Mouse (Mus musculus) cerebellum, adult 11 months (tissue): ENCODE results near the gene Serpinb6b.
"Not testable (repeated sequence)": the region's sequence is repeated elsewhere in the genome, so short reads cannot be mapped to it uniquely, and the experiment has no call there.

ENCODE experiments used
- DNase-seq: peaks from one replicate; pipeline ENCODE4 v3.0.0; 2022

Serpinb6b gene

DNA sequence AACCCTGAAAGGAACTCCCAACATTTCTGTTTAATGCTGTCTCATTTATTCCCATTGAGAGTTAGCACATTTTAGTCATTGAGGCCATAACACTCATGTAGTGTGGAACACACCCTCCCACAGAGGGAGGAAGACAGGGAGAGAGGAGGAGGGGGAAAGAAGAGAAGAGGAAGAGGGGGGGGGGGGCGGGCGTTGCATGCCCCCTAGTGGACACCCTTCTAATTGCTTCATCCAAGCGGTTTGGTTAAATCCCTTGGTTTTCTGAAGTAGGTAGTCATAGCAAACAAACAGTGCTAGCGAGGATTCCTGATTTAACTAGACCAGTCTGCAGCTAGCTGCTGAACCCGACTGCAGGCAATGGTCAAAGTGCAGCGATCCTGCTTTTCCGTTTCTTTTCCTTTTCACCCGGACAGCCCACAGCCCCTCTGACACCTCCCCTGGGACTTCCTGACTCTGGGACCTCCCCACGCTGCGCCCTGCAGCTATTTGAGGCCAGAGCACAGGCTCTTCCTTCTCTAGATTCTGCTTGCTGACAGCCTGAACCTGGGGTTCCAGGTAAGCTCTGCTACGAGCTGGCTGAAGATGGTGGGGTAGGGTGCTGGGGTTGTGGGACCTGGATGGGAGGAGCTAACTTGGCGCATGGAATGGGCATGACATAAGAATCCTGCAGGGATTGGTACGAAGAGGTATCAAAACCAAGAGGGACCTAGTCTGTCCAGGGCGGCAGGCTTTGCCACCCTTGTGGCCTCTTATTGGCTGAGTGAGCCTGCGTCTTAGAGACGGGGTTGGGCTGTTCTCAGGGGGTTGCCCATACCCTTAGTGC is at the start of gene Serpinb6b:
Serpinb6b (plus strand) TSS at position 221 of the 823 bp plus-strand sequence.
- DNase-seq: no peak

DNA sequence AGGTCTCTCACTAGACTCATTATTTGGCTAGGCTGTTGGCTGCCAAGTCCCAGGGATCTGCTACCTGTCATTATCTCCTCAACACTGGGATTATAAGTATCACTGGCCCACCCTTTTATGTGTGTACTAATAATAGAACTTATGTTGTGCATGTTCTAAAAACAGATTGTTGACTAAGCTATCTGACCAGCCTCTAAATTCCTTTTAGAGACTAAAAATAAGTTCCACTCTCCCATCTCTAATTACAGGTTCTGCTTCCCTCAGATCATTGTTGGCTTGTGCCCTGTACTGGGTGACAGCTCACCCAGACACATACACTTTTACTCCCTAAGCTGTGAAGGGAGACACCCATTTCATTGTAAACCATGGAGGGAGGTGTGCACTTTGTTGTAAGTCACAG is 42.4 kb upstream of the Serpinb6b start:
- DNase-seq: no peak

DNA sequence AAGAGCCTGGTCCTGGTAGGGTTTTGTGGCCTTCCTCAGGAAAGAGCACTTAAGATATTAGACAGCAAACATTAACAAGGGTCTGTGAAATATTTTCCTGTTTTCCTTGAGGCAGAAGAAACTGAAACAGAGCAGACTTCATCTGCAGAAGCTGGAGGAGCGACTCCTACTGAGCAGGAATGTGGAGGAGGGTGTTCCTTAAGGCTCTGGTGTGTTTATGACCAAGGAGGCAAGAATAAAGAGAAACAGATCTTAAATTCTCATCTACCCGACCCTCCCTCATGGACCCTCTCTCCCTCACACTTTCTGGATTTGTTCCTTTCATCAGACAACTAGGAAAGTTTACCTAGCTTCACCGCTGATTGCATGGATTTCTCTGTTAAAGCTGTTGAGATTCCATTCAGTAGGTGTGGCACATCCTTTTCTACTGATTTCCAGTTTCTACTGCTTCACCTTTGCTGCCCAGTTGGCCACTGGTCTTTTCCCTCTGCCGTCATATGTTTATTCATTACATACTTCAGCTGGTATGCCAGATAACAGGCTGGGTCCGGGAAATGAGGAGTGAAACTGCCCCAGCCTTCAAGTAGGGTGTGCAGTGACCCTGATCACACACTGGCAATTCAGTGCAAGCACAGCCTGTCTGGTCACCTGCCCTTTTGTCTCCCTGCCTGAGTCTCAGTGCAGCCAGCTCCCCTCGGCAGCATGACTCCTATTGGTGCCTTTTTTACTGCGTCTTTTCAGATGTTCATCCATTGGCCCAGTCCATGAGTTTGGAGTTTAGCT is 40.2 kb upstream of the Serpinb6b start:
- DNase-seq: no peak

DNA sequence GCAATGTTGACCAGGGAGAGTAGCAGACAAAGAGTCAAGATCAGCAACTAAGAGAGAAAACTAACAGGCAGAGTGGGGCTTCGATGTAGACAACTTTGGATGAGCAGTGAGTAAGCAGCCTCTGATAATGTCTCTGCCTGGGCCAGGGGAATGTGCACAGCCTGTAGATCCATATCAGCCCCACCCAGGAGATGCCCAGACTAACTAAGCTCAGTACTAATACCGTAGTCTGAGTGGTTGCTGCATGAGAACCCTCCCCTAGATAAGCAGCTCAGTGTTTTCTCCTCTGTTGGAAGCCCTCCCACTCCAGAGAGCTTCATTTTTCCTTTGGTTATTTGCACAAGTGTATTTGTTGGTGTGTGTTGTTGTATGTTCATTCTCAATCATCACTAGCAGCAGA is 38.3 kb upstream of the Serpinb6b start:
- no peak for DNase-seq

DNA sequence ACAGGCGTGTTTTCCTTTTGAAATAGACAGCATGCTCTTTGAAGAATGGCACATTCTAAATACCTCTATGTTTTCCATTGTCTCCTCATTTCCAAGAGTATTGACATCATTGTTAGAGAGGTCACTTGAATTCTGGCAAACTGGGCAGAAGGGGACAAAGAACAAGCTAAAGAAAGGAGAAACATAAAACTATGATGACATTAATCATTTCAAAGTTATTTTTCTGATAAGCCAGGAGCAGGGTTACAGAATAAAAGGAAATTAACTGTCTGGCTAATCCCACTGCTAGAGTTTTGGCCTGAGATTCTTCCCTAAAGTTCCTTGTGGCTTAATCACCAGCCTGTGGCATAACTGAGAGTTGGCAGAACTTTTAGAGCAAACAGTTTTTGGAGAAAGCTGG is 37.8 kb upstream of the Serpinb6b start:
- no peak for DNase-seq

DNA sequence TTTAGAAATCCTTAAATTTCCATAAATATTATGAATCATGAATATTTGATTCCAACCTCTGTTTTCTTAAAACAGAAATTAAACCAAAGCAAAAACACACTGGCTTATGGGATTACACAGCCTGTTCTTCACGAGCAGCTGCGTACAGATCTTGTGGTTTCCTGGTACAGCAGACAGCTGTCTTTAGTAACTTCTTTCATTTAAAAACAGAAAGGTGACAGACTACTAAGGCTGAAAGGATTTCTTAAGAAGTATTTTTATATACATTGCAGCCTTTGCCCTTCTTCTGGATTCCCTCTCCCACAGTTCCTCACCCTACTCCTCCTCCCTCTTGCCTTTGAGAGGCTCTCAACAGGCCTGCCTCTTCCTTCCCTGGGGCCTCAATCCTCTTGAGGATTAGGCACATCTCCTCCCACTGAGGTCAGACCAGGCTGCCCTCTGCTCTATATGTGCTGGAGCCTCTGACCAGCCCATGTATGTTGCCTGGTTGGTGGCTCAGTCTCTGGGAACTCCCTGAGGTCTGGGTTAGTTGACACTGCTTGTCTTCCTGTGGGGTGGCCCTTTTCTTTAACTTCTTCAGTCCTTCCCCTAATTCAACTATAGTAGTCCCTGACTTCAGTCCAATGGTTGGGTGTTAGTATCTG is 35.8 kb upstream of the Serpinb6b start:
- no peak for DNase-seq

DNA sequence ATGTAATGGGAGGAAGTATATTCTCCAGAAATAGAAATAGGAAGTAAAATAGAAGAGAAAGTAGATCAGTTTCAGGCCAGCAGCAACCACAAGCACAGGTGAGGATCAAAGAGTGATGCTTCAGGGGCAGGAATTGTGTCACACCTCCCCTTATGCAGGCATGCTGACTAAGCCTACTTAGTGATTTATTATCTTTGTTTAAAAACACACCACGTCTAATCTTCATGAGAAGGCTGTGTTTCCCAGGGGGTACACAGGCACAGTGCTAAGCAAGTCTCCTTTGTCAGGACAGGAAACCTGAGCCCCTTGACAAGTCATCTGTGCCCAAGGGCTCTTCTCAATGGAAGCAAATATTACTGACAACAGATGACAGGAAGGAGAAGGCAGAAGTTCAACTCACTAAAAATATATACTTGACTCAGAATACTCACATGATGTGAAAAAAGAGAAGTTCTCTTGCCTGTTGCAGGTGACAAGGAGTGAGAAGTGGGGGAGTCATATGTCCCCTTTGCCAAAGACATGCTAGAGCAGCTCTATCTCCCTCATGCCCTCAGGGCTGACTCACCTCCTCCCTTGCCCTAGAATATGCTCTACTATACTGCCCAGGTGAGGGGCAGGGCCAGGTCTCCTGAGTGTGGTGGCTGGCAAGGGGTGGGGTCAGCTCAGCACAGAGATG is 30.2 kb upstream of the Serpinb6b start:
- DNase-seq: no peak

DNA sequence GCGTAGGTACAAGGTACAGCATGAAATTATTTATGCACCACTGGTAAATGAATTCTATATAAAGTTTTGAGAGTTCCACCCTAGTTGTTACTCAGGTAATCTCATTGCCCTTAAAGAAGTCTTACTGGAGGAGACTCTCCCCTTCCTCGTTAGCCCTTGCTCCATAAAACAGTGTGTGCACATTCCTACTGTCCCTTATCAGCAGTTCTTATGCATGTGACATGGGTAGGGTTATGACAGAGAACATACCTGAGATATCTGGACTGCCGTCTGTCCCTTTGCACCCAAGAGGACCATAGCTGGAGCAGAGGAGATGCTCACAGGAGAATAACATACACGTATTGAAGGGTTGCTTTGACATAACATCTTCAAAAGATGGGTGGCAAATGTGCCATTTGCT is 26.7 kb upstream of the Serpinb6b start:
- not testable (repeated sequence) for DNase-seq

DNA sequence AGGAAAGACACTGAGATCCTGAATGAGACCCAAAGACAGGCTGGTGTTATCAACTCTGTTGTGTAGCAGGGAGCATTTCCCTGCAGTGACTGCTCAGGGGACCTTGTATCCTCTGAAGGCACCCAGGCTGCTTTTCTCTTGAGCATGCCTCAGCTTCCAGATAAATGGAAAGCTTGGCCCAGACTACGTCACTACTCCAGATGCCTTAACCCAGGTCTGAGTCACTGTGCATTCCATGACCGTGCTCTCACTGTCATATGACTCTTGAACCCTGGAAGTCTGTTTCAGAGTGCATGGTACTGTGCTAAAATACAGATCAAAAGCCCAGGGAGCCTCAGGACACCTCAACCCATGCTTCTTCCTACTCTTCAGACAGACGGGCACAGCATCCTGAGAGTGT is 25.8 kb upstream of the Serpinb6b start:
- not testable (repeated sequence) for DNase-seq

DNA sequence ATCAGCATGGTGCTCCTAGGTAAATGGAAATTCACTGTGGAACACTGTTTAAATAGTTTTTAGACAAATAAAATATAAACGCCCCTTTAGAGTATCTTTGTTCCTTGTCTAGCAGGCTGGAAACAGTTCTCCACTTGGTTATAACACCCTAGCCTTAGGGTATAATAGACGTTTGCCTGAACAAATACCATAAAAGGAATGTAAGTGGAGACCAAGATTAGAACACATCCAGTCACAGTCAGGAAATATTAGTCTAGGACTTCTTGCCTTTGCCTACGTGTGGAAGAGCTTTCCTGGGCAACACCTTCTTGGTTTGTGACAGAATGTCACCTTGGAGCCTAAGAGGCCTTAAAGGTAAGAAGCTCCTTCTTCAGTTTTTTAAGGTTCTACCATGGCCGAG is 8.5 kb upstream of the Serpinb6b start:
- DNase-seq: no peak

DNA sequence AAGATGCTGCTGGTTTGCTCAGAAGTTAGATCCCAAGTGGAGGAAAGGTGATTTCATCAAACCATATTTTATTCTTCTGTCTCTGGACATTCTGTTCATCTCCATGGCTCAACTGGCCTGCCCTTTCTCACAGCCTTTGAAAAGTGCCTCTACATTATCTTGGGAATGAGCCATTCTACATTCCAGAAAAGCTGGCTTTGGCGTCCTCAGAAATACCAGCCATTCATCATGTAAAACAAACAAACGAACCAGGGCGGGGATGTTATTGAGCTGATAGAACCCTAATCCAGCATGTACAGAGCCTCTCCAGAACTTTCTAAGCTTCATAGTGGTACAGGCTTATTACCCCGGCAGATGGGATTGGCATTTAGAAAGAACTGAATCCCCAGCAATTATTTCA is 7.1 kb upstream of the Serpinb6b start:
- no peak for DNase-seq

DNA sequence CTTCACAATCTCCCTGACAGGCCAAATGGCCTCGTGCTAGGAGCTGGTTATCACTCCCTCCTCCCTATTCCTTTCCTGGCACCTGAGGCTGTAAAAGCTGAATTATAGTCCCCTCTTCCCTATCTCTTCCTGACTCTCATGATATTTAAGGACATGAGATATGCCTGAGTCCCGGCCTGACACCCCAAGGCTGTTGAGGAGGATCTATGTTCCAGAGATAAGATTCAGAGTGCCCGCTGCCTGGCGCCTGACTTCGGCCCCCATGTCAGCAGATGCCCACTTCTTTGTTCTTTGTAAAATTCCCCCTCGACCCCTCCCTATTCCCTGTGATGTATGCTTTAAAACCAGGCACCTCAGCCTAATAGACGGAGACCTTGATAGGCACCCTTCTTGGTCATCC is 6.5 kb upstream of the Serpinb6b start:
- not testable (repeated sequence) for DNase-seq

DNA sequence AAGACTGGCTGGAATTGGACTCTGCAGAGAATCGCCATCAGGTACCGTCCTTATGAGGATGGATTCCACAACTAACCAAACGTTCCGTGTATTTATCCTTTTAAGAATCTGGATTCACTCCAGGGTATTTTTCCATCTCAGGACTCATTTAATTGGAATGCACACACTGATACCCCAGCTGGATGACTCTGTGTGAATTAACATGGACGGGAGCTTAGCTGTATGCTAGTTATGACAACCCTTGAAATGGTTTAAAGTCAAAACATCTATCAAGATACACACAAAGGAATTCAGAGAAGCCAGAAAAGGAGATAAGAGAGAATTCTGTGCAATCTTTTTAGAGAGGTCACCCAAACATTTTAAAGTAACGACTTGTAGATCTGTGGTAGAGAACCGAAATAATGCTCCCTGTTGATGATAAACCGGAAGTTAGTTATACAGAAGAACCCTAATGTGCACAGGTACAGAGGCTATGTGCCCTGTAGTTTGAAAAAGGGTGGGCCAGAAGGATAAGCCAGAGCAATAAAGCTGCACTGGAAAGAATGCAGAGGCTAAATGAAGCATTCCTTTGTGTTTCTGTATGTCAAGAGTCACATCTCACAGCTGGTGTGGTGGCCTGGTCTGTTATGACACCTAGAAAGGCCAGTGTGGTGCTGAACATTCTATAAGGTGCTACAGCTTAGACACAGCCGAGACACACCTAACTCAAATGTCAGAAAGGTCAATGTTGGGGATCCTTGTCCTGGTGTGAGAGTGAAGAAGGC is 837 bp upstream of the Serpinb6b start:
- no peak for DNase-seq

DNA sequence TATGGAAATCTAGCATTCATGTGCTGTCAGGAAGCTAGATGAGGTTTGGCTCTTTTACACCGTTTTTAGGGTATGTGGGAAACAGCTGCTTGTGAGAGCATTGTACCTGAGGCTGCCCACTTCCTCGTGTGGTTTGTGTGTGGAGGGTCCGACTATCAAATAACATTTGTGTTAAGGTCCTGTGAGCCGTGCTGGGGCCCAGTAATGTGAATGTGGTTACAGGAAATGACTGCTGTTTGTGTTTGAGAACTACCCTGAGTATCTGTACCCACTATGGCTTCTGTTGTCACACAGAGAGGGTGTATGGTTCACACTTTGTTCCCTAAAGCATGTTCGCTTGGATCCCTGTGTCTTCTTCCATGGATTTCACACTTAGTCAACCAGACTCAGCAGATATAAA is 1.1 kb downstream of the Serpinb6b start:
- DNase-seq: no peak

DNA sequence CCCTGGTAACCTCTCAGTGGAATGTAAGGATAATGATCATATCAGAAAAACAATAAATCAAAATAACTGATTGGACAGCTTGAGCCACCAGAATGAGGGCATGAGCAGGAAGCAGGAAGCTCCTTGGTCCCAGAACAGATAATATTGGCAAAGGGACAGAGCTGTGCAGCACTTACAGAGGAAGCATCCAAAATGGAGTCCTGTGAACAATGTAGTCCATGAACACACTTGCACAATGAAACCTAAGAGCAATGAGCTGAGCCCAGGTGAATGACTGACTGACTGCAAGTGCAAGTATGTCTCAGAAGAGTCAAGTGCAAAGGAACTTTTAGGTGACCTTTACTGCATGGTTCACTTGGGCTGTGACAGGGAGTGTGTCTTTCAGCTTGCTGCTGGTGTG is 2.2 kb downstream of the Serpinb6b start:
- no peak for DNase-seq

DNA sequence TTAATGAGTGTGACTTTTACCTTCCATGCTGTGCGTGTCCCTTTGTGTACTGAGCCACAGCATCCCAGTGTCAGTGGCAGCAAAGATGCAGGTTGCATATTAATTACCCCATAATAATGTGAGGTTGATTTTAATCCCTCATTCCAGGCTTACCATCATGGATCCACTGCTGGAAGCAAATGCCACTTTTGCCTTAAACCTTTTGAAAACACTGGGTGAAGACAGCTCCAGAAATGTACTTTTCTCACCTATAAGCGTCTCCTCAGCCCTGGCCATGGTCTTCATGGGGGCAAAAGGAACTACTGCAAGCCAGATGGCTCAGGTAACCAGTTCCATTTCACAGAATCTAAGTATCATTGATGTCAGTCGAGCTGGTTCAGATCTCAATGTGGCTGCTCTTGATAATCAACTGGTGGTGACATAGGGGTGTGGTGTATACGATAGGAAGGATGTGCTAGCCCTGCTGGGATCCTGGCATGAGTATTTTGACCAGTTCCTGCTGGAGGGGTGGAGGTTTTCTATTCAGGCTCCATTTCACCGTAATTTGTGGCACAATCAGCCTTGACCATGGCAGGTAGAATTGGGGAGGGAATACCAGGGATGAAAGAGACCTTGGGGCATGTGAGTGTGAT is 3.5 kb downstream of the Serpinb6b start:
- no peak for DNase-seq

DNA sequence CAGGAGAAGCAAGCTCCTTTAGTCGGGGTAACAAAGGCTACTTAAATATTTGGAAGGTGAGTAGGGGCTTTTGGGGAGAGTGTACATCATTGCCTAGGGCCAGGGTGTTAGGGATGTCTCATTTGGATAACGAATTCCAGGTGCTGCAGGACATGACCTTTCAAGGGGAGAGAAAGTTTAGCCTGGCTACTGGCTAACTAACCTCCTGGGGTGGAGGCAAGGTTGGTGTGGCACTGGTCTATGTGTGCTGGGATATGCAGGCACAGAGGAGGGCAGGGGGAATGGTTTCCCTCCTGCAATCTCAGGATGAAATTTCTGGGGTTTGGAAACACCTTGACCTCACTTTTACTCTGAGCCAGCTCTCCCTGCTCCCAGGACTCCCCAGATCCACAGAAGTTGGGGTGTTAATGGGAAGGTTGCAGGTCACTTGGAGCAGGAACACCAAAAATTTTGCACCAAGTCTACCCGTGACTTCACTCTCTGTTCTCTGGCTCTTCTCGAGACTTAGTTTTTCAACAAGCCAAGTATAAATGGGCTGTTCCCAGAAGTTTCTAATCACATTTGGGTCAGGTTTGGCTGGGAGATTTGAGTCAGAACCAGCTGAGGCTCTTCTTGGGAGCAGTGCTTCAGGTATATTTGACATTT is 4.1 kb downstream of the Serpinb6b start:
- DNase-seq: no peak

DNA sequence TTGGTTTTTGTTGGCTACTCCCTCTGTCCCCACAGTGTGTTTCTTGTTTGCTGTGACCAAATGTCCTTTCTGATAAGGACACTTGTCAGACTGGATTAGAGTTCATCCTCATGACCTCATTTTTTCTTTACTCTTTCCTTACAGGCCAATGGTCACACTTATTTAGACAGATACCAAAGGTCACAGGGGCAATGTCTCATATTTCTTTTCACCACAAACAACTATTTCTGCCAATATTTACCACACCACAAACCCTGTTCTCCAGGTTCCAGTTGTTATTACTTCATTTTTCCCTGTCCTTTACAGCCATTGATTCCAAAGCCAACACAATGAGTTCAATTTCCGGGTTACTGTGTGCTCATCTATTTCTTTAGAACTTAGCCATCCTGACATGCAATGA is 4.6 kb downstream of the Serpinb6b start:
- DNase-seq: no peak

DNA sequence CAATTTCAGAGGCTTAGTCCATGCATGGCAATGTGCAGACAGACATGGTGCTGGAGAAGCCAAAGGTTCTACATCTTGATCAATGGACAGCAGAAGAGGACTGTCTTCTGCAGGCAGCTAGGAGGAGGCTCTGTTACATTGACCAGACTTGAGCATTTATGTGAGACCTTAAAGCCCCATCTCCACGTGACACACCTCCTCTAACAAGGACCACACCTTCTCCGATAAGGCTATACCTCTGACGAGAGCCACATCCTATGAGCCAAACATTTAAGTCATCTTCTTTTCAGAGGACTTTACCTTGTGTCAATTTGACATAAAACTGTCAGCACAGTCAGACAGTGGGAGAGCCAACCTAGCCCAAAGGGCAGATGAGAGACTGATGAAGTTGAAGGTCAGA is 5.8 kb downstream of the Serpinb6b start:
- no peak for DNase-seq

DNA sequence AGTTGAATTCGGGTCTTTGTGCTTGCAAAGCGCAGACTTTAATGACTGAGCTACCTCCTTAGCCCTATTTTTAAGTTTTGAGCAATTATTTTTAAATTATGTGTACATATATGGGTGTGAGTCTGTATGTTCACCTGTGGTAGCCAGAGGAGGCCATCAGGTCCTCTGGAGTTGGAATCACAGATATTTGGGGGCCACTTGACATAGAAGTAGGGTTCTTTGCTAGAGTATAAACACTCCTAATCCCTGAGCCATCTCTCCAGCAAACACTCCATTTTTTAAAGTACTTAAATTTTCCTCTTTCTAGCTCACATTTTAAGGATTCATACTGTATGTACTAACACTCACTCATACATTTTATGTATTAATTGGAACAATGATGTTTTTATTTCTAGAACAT is 9.3 kb downstream of the Serpinb6b start:
- DNase-seq: no peak

DNA sequence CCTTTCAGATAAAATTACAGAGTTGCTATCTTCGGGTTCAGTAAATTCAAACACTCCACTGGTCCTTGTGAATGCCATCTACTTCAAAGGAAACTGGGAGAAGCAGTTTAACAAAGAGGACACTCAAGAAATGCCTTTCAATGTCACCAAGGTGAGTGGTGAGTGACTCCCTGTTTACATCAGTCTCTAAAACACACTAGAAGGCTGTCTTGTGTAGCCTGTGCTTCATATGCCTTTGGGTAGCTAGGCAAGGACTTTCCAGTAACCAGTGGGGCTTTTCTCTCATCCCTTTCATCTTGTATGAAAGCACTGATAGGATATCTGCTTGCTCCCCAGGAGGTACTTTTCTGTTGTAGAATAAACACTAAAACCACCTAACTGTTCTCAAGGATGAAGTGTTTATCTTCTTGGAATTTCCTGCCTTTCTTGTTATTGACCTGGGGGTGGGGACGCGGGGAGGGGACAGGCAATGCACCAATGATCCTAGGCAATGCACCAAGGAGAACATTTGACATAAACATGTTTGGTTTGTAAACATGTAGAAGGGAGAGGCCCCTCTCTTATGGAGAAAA is 10.0 kb downstream of the Serpinb6b start:
- no peak for DNase-seq
